Mouse (Mus musculus): ENCODE data around the gene Ugdh.
A peak's percentile ranks its signal among the peaks of the same experiment; 100 is the strongest.

- TF ChIP-seq CTCF (conservative IDR thresholded peaks at IDR 0.05; ENCODE audit: low read length) (0 out of 2 replicates have a peak, but pooled peaks have one; percentile 8), NANOG (IDR thresholded peaks at IDR 0.05; ENCODE audit: borderline replicate concordance, low read length) (no peak)
Observed at GRCm38 (mm10) chr5:65394425-65394824, 41.3 kb downstream of the Ugdh start.
